Mouse (Mus musculus) liver, adult 2 months (tissue): ENCODE measurements around the gene Rundc3a.

Experiments used
- CTCF ChIP-seq: fragments of 200-500 bp; IDR thresholded peaks from 2 replicates; pipeline ENCODE4 v1.5.1; 2011; ENCODE audit warnings: low read depth, low read length, control low read depth
- POLR2A ChIP-seq: fragments of 200-500 bp; IDR thresholded peaks from 2 replicates; pipeline ENCODE4 v1.6.1; 2011; ENCODE audit warnings: low read length, control low read depth; ENCODE audit not compliant: insufficient read depth; ENCODE audit errors: extremely low read depth

GRCm38 (mm10) chr11:102415034-102415802 is 22.0 kb downstream of the Rundc3a start:
- TF ChIP-seq CTCF (no peak), POLR2A (no peak)
